Mouse (Mus musculus): ENCODE measurements around the gene Atp5s. TPM values are rescaled to one million over a fixed set of nuclear protein-coding genes. Genes with fewer than 3 reads are reported as not detected.

Gene Atp5s
- polyA plus RNA-seq, 1 experiment, result 9.3 TPM

GRCm38 (mm10) chr12:69790530-69791505 is 66.1 kb downstream of the Atp5s start, which contains the start of gene Cdkl1:
Gene Cdkl1 (minus strand): TSS chr12:69791267.
- H3K79me2 ChIP-seq (ENCODE audit: control insufficient read depth, insufficient read depth), result no peaks in the 10 kb centered on the region
- no peaks in the 10 kb centered on the region for H3K27me3 ChIP-seq (ENCODE audit: control insufficient read depth, insufficient read depth, insufficient read length)
- no peaks in the 10 kb centered on the region for H3K36me3 ChIP-seq (ENCODE audit: control insufficient read depth, insufficient read depth)
- peak within 1 kb of the TSS; percentile 97 for H3K4me2 ChIP-seq (ENCODE audit: low read depth)
- TF ChIP-seq MYOG (IDR thresholded peaks at IDR 0.05; ENCODE audit: control insufficient read depth in 1 of 3, insufficient read depth in 1 of 3, insufficient read length in 2 of 3, low read depth in 2 of 3), result no peak
- no peak for TF ChIP-seq E2F4 (IDR thresholded peaks at IDR 0.05; ENCODE audit: insufficient read depth)
- TF ChIP-seq REST (IDR thresholded peaks at IDR 0.05; ENCODE audit: insufficient read depth, insufficient read length), result no peak
- TF ChIP-seq CEBPB (IDR thresholded peaks at IDR 0.05; ENCODE audit: insufficient read depth, poor library complexity, severe bottlenecking), result no peak
- no peak for TF ChIP-seq TCF12 (IDR thresholded peaks at IDR 0.05; ENCODE audit: insufficient read depth, poor library complexity, severe bottlenecking)
- no peak for TF ChIP-seq POLR2A (IDR thresholded peaks at IDR 0.05; ENCODE audit: insufficient read length, low read depth)
- TF ChIP-seq MYOD1 (IDR thresholded peaks at IDR 0.05; ENCODE audit: control insufficient read depth in 1 of 3, insufficient read length in 2 of 3, low read depth in 2 of 3), result no peak
- no peak for TF ChIP-seq SRF (IDR thresholded peaks at IDR 0.05; ENCODE audit: control insufficient read depth, insufficient read length, low read depth)
- TF ChIP-seq USF1 (IDR thresholded peaks at IDR 0.05; ENCODE audit: low read depth), result no peak
- no peak for TF ChIP-seq TCF3 (IDR thresholded peaks at IDR 0.05; ENCODE audit: insufficient read length, low read depth)
- no peak for TF ChIP-seq MAX (IDR thresholded peaks at IDR 0.05; ENCODE audit: low read depth)
- TF ChIP-seq POLR2AphosphoS2 (IDR thresholded peaks at IDR 0.05; ENCODE audit: insufficient read length, low read depth), result no peak
- H3ac ChIP-seq (ENCODE audit: control insufficient read depth, insufficient read length), result no peak within 1 kb of the TSS
- peak within 1 kb of the TSS; percentile 5 for H3K4me3 ChIP-seq

Other genes with a start within 250 kb of the Atp5s start
- gene Vcpkmt, start 141.9 kb upstream of the Atp5s start, polyA plus RNA-seq (2012; fragmentation: generic; extraction: Trizol), result 14.6 TPM
- 6.0 TPM for gene Sos2, start 43.1 kb upstream of the Atp5s start, polyA plus RNA-seq (2012; fragmentation: generic; extraction: Trizol)
- gene L2hgdh, start 77 bp upstream of the Atp5s start, polyA plus RNA-seq (2012; fragmentation: generic; extraction: Trizol), result 2.8 TPM
- gene Cdkl1, start 66.3 kb downstream of the Atp5s start, polyA plus RNA-seq (2012; fragmentation: generic; extraction: Trizol), result 0.05 TPM
- gene Atl1, start 167.7 kb downstream of the Atp5s start, polyA plus RNA-seq (2012; fragmentation: generic; extraction: Trizol), result 0.36 TPM
- gene Map4k5, start 168.2 kb downstream of the Atp5s start, polyA plus RNA-seq (2012; fragmentation: generic; extraction: Trizol), result 6.1 TPM